Mouse (Mus musculus) liver, adult 2 months (tissue): ENCODE results near the gene Ice2. TPM values are rescaled to one million over a fixed set of nuclear protein-coding genes. Genes with fewer than 3 reads are reported as not detected.

ENCODE experiments used
- DNase-seq: peaks from one replicate; pipeline ENCODE4 v3.0.0-alpha.2; 2011; ENCODE audit warnings: low read depth, low spot score; ENCODE audit errors: extremely low read depth
- H3K27ac ChIP-seq: fragments of 200-500 bp; replicated peaks from 2 replicates; pipeline ENCODE4 v1.5.1; 2012; ENCODE audit warnings: low read depth, mild to moderate bottlenecking, control low read depth, inconsistent platforms, low read length; ENCODE audit not compliant: insufficient read depth
- H3K27me3 ChIP-seq: fragments of 200-500 bp; 2 replicates; pipeline ENCODE4 v1.6.1; 2012; ENCODE audit warnings: mild to moderate bottlenecking, moderate library complexity, low read length, inconsistent platforms; ENCODE audit not compliant: control insufficient read depth, insufficient read depth
- H3K36me3 ChIP-seq: fragments of 200-500 bp; 2 replicates; pipeline ENCODE4 v1.6.1; 2012; ENCODE audit warnings: low read length, inconsistent platforms; ENCODE audit not compliant: control insufficient read depth, insufficient read depth
- H3K4me1 ChIP-seq: fragments of 200-500 bp; 2 replicates; pipeline ENCODE4 v1.6.1; 2011; ENCODE audit warnings: low read length; ENCODE audit not compliant: control insufficient read depth, insufficient read depth
- H3K4me3 ChIP-seq: fragments of 200-500 bp; 2 replicates; pipeline ENCODE4 v1.5.1; 2011; ENCODE audit warnings: low read depth, mild to moderate bottlenecking, control low read depth, low read length, moderate library complexity; ENCODE audit not compliant: insufficient read depth
- H3K79me2 ChIP-seq: fragments of 200-500 bp; 2 replicates; pipeline ENCODE4 v1.6.1; 2012; ENCODE audit warnings: inconsistent platforms, mild to moderate bottlenecking, low read length, moderate library complexity; ENCODE audit not compliant: control insufficient read depth, insufficient read depth
- H3K9ac ChIP-seq: fragments of 200-500 bp; 2 replicates; pipeline ENCODE4 v1.6.1; 2012; ENCODE audit warnings: low read depth, mild to moderate bottlenecking, control low read depth, inconsistent platforms, low read length
- CTCF ChIP-seq: fragments of 200-500 bp; IDR thresholded peaks from 2 replicates; pipeline ENCODE4 v1.5.1; 2011; ENCODE audit warnings: low read depth, low read length, control low read depth
- POLR2A ChIP-seq: fragments of 200-500 bp; IDR thresholded peaks from 2 replicates; pipeline ENCODE4 v1.6.1; 2011; ENCODE audit warnings: low read length, control low read depth; ENCODE audit not compliant: insufficient read depth; ENCODE audit errors: extremely low read depth
- WGBS: fragments of 180-500 bp; shearing (Covaris S2); methylation state at CpG from one replicate; pipeline ENCODE4 v1.1.7; 2018; 5-methylcytosine and 5-hydroxymethylcytosine counted together
- polyA plus RNA-seq: library from polyadenylated mRNA; depleted of rRNA; stranded (reverse); fragments of >200 nt; gene quantifications from 2 replicates; pipeline ENCODE4 v1.2.3, GENCODE M21; 2012
- total RNA-seq: library from RNA; depleted of rRNA; stranded (reverse); fragments of >200 nt; gene quantifications from 2 replicates; pipeline ENCODE4 v1.2.3, GENCODE M21; 2014

The Ice2 gene
- total and polyA plus RNA-seq, 2 experiments, result 2.0 to 12.3 TPM

- no peak overlapping the region for H3K4me3 ChIP-seq
- peaks cover 3% of the 10 kb centered on the region; the same call in 1 of the 2 replicates for H3K79me2 ChIP-seq
- peak; percentile 52 for DNase-seq
- peaks cover 14% of the 10 kb centered on the region; the same call in 1 of the 2 replicates for H3K4me1 ChIP-seq
- H3K36me3 ChIP-seq, result no peaks in the 10 kb centered on the region; the same call in 1 of the 2 replicates
- H3K9ac ChIP-seq, result no peak overlapping the region
- no peak overlapping the region; the same call in 1 of the 2 replicates for H3K27ac ChIP-seq
- H3K27me3 ChIP-seq, result no peaks in the 10 kb centered on the region
- TF ChIP-seq CTCF (no peak), POLR2A (no peak)
- 47% methylated on average over 4 of the region's 4 CpGs for WGBS
Observed at GRCm38 (mm10) chr9:69387296-69387695, 10.4 kb upstream of the Ice2 start.

GRCm38 (mm10) chr9:69390631-69391030 is 7.1 kb upstream of the Ice2 start:
- H3K79me2 ChIP-seq, result no peaks in the 10 kb centered on the region
- no peak overlapping the region for H3K4me3 ChIP-seq
- peak; percentile 65 for DNase-seq
- H3K4me1 ChIP-seq, result peaks cover 10% of the 10 kb centered on the region
- H3K27me3 ChIP-seq, result no peaks in the 10 kb centered on the region
- H3K36me3 ChIP-seq, result no peaks in the 10 kb centered on the region
- WGBS, result 51% methylated on average over 4 of the region's 4 CpGs
- no peak overlapping the region for H3K9ac ChIP-seq
- TF ChIP-seq POLR2A (no peak), CTCF (peak; percentile 24; the same call in 1 of the 2 replicates)
- no peak overlapping the region for H3K27ac ChIP-seq

GRCm38 (mm10) chr9:69394234-69394633 is 3.5 kb upstream of the Ice2 start:
- H3K9ac ChIP-seq, result no peak overlapping the region
- H3K27me3 ChIP-seq, result no peaks in the 10 kb centered on the region
- peaks cover 7% of the 10 kb centered on the region; the same call in 1 of the 2 replicates for H3K79me2 ChIP-seq
- DNase-seq, result no peak
- peaks cover 19% of the 10 kb centered on the region for H3K4me1 ChIP-seq
- H3K4me3 ChIP-seq, result no peak overlapping the region
- H3K36me3 ChIP-seq, result no peaks in the 10 kb centered on the region
- TF ChIP-seq POLR2A, result no peak
- TF ChIP-seq CTCF, result no peak
- WGBS, result 94% methylated on average over 5 of the region's 5 CpGs
- H3K27ac ChIP-seq, result no peak overlapping the region

GRCm38 (mm10) chr9:69397432-69397759 is 310 bp upstream of the Ice2 start:
- WGBS, result 47% methylated on average over 2 of the region's 2 CpGs

GRCm38 (mm10) chr9:69398453-69398850 is 746 bp downstream of the Ice2 start:
- 6% methylated on average over 10 of the region's 10 CpGs for WGBS
- no peaks in the 10 kb centered on the region for H3K27me3 ChIP-seq
- H3K36me3 ChIP-seq, result peaks cover 1% of the 10 kb centered on the region
- TF ChIP-seq CTCF (no peak), POLR2A (no peak)
- peak overlapping the region; percentile 89 for H3K27ac ChIP-seq
- peaks cover 9% of the 10 kb centered on the region for H3K4me1 ChIP-seq
- peak; percentile 57 for DNase-seq
- peaks cover 7% of the 10 kb centered on the region; the same call in 1 of the 2 replicates for H3K79me2 ChIP-seq
- H3K4me3 ChIP-seq, result peak overlapping the region; percentile 84
- peak overlapping the region; percentile 92 for H3K9ac ChIP-seq

More at GRCm38 (mm10) chr9:69397432-69397759, 310 bp upstream of the Ice2 start:
- TF ChIP-seq POLR2A (no peak), CTCF (no peak)
- H3K79me2 ChIP-seq, result peaks cover 7% of the 10 kb centered on the region; the same call in 1 of the 2 replicates
- peak overlapping the region; percentile 92 for H3K9ac ChIP-seq
- H3K4me1 ChIP-seq, result peaks cover 12% of the 10 kb centered on the region
- peak overlapping the region; percentile 89 for H3K27ac ChIP-seq
- no peaks in the 10 kb centered on the region for H3K27me3 ChIP-seq
- peak overlapping the region; percentile 84 for H3K4me3 ChIP-seq
- H3K36me3 ChIP-seq, result no peaks in the 10 kb centered on the region; the same call in 1 of the 2 replicates
- DNase-seq, result no peak

- 92% methylated on average over 6 of the region's 6 CpGs for WGBS
- Histone ChIP-seq H3K27me3 (no peaks in the 10 kb centered on the region), H3K9ac (no peak overlapping the region), H3K27ac (no peak overlapping the region), H3K79me2 (no peaks in the 10 kb centered on the region), H3K36me3 (peaks cover 15% of the 10 kb centered on the region), H3K4me3 (no peak overlapping the region), H3K4me1 (no peaks in the 10 kb centered on the region)
- TF ChIP-seq CTCF (no peak), POLR2A (no peak)
- no peak for DNase-seq
Observed at GRCm38 (mm10) chr9:69404671-69405070, 7.0 kb downstream of the Ice2 start.
